Mouse (Mus musculus) hematopoietic stem cell, adult 5-6 weeks (primary cell): ENCODE measurements around the gene Fars2. TPM values are rescaled to one million over a fixed set of nuclear protein-coding genes. Genes with fewer than 3 reads are reported as not detected.

Experiments
- ATAC-seq, 2 experiments: fragments of 125-278 bp in 1 of 2; replicated peaks in 1 of 2; 2 replicates each; pipeline ENCODE4 v1.8.0; 2016 to 2017; ENCODE audit warnings: inconsistent platforms in 2 of 2, mild to moderate bottlenecking in 2 of 2, moderate number of reproducible peaks in 2 of 2, low read depth in 1 of 2, moderate TSS enrichment in 1 of 2; ENCODE audit not compliant: low FRiP score in 2 of 2, poor library complexity in 2 of 2, severe bottlenecking in 2 of 2, insufficient read depth in 1 of 2, low TSS enrichment in 1 of 2
- total RNA-seq: library from RNA; stranded (forward); fragments of 172-1452, 232-1000 nt; gene quantifications from 2 replicates; pipeline ENCODE4 v1.2.3, GENCODE M21; 2017

Gene Fars2
- total RNA-seq, 1 experiment from 2014 or later = 80.1 TPM

- no peak for ATAC-seq
Observed at GRCm38 (mm10) chr13:36302770-36303169, 185.6 kb downstream of the Fars2 start.

- ATAC-seq = no peak
Observed at GRCm38 (mm10) chr13:36305306-36305705, 188.1 kb downstream of the Fars2 start.

DNA sequence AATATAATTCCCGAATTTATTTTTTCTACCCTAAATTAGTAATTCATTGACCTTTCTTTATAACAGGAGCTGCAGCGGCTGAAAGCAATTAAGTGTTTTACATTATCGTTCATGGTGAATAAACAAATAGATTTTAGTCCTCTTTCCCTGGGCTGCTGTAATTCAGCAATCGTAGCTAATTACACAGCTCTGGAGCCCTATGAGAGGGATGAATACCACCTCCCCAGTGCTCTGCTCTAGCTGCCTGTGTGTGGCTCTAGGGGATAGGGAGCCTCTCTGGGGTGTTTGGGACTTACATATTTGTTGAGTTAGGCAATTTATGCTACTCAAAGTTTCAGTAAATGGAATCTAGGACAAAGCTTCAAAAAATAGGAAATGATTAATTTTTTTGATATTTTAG, 190.2 kb downstream of the Fars2 start:
- ATAC-seq = no peak

DNA sequence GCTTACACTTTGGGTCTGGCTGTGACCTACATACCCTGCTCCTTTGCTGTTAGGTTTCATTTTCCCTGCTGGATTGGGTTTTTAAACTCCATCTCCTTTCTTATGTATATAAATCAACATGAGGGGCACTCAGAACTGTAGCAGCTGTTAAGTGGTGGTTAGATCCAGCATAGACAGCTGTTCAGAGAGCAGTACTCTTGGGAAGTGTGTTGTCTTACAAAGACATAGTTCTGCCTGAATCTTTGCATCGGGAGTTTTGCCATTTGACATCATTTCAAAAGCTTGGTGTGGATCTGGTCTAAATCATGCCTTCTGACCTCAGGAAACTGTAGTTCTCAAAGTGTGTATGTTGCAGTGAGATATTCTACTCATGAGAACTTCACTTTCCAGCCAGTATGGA, 191.9 kb downstream of the Fars2 start:
- ATAC-seq = no peak

GRCm38 (mm10) chr13:36314218-36314617, 197.0 kb downstream of the Fars2 start:
- no peak for ATAC-seq

DNA sequence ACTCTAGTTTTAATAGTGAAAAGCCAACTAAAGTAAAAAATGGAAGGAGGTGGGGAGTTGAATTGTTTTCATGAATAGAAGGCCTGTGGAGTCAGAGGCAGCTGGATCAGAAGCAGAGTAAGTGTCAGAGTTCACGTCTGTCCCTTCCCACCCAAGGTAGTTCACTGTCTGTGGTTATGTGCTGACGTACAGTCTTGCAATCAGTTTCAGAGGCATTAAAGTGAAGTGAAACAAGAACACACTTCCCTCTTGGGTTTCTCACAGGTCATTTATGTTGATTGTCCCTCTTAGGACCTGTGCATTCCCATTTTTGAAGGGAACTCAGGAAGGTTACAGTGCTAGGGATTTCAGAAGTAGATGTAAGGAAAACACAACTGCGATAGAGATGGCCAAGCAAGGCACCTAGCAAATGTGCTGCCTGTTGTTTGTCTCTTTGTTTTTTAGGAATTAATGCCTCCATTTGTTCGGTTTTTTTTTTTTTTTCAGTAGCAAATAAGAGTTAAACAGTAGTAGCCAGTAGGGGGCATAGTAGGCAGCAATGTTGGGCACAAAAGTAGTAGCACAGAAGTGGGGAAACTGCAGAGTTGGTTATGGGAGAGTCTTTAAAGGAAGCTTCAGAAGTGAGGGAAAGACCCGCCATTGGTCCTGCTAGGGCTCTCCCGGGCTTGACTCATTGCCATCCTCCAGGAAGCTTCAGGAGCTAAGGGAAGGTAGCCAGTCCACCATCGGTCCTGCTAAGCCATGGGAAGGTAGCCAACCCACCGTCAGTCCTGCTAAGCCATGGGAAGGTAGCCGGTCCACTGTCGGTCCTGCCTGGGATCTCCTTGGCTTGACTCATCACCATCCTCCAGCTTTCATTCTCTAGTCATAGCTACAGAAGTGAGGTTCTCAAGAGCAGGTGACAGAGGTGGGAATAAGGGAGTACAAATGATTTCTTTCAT, 197.9 kb downstream of the Fars2 start:
- 0 out of 4 replicates have a peak, but pooled peaks of 1 of the 2 experiments have one; percentile 37 for ATAC-seq

- ATAC-seq = no peak
Observed at GRCm38 (mm10) chr13:36317824-36318223, 200.6 kb downstream of the Fars2 start.

GRCm38 (mm10) chr13:36324624-36325023, 207.4 kb downstream of the Fars2 start:
- ATAC-seq = 0 out of 4 replicates have a peak, but pooled peaks of 1 of the 2 experiments have one; percentile 12

DNA sequence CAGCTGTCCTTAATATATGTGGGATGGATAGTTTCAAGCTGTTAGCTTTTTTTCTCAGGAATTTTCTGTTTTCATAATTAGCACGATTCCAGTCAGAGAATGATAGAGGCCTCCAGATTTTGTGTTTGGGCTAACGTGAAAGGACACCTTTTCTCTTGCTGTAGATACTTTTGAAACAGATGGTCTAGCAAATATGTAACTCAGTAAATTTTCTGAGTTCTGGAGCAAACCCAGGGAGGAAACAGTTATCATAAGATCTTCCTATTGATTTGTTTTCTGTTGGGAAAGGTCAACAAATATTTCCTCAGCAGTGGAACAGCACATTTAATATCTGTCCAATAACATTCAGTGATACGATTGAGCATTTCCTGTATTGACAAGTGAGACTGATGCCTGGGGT, 209.3 kb downstream of the Fars2 start:
- no peak for ATAC-seq

DNA sequence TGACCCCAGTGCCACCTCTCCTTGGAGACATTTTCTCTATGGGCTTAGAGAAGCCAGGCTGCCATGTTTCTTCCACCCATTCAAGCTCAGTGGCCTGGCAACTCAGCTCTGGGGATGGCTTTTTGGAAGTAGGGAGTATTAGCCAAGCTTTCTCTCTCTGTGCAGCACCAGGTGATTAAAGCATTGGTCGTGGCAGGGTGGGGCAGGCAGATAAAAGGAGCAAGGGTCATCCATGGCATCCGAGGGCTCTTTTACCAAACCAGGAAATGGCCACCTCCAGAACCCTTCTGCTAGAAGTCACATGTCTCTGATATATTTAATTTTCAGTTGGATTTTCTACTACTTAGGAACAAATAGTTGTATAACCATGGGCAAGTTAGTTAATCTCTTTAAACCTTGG, 212.7 kb downstream of the Fars2 start:
- no peak for ATAC-seq

- ATAC-seq = no peak
Observed at GRCm38 (mm10) chr13:36330542-36330941, 213.3 kb downstream of the Fars2 start.

DNA sequence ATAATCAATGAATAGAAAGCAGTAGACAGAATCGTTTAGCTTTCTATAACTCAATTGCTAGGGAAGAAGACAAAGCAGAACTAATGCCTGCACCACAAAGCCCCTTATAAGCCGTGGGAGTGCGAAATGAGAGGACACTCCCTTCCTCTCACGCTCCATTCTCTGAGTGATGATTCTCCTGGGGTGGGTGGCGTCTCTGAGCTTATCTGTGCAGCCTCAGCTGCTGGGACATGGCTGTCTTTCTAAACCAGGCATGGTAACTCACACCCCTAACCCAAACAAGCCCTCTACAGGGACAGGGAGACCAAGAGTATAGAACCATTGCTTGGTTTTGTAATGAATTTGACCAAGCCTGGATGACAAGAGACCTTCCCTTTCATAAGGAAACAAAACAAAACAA, 217.5 kb downstream of the Fars2 start:
- ATAC-seq = no peak

GRCm38 (mm10) chr13:36351529-36351928, 234.3 kb downstream of the Fars2 start:
- no peak for ATAC-seq

DNA sequence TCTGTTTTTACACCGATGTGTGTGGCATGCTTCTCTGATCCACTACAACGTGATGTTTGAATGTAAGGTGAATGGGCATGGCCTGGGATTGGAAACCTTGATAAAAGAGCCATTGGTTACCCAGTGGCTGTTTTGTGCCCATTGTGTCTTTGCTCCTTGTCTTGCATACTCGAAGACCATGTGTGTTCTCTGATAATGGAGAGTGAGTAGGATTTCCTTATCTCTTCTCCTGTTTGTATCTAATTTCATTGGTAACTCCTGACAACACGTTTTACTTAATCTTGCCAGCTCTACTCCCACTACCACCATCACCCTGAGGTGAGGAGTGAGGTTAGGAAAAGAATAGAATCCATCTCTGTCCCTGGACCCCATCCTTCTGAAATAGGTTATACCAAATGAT, 240.3 kb downstream of the Fars2 start:
- ATAC-seq = no peak

GRCm38 (mm10) chr13:36361419-36361818, 244.2 kb downstream of the Fars2 start:
- no peak for ATAC-seq

DNA sequence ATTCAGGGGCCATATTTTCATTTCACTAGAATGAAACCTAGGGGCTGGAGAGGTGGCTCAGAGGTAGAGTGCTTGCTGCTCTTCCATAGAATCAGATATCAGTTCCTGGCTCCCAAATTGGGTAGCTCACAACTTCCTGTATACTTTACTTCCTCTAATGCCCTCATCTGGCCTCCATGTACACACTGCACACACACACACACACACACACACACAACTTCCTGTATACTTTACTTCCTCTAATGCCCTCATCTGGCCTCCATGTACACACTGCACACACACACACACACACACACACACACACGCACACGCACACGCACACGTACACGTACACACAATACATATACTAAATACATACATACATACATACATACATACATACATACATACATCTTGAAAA, 248.5 kb downstream of the Fars2 start:
- peak; percentile 40 to 46; a peak in 1 of 4 replicates for ATAC-seq

- peak; percentile 69 to 74 for ATAC-seq
Observed at GRCm38 (mm10) chr13:36366304-36366703, 249.1 kb downstream of the Fars2 start.

DNA sequence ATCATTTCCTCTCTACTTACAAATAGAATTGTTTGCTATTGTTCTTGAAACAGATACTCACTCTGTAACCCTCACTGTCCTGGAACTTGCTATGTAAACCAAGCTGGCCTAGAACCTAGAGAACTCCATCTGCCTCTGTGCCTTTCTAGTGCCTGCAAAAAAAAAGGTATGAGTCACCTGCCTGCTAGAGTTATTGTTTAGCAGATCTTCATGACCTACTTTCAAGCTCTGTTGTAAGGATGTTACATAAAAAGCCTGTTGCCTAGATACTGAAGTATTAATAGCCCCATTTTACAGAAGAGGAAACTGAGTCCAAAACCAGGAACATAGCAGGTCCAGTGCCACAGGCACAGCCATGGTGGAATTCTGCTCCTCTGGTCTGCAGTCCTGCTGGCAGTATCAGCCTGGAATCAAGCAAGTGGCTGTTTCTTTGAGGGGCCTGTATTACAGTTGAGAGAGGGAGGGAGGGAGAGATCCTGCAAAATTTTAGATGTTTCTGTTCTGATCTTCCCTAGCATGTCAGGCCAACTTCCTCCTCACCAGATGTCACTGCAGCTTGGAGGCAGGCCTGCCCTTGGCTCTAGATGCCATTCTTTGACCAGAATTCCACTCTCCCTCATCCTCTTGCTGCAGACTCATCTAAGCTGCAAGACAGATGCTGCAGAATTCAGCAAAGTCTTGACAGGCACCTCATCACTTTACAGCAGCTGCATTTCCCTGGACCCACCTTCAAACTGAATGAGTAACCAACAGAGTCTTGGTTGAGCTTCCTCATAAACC, 250.7 kb downstream of the Fars2 start:
- peak in 1 of 2 experiments; percentile 57; a peak in 1 of 4 replicates for ATAC-seq
